10 mouse cellular contexts compared by ENCODE assay signal in the genomic region with DNA sequence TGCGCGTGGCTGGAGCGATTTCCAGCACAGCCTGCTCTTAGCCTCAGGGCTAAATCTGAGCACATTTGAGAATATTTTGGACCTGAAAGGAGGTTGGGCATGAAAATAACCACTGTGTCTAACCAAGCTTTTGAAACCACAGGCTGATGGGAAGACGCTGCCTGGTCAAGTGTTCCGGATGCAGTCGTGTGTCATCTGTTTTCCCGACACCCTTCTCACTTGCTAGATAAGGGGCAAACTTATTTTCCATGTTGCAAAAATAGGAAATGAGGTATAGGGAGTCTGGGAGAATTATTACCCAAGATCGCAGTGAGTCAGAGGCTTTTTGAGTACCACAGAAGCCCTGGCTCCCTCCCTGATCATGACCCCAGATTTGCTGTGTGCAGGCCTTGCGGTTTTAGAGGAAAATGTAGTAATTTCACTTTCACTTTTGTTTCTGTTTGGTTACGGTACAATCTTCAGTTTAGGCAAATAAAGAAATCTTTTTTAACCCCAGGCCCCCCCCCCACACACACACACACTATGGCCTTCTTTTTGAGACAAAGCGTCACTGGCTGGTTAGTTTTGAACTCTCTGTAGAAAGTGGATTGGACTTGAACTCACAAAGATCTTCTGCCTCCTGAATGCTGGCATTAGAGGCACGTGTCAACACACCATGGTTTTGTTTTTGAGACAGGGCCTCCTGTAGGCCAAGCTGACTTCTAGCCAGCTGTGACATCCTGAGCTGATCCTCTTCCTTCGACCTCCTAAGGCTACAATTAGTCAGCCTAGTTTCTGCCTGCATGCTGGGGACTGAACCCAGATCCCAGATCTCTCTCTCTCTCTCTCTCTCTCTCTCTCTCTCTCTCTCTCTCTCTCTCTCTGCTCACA.
DNase-seq lines count a peak whose midpoint lies in the region; ATAC-seq and TF ChIP-seq lines count a peak whose summit lies in the region.
"Had no signal": no experiment of that assay in that cellular context is flagged by ENCODE, and none has a peak within 500 bp of the region (broad histone marks: within the 10 kb centered on the region; RNA-seq: fewer than 3 reads in every experiment).

No protein-coding gene starts in this region.

- no peaks in the 10 kb centered on the region for H3K36me3 ChIP-seq in liver, embryonic 13.5 days
- no peaks in the 10 kb centered on the region for H3K36me3 ChIP-seq in spleen, adult 2 months (ENCODE audit: control insufficient read depth, insufficient read depth, low read length)
- H3K36me3 ChIP-seq in neural tube, embryonic 15.5 days, result no peaks in the 10 kb centered on the region
- H3K36me3 ChIP-seq: G1E; limb, embryonic 13.5 days had no signal

- TF ChIP-seq CTCF in spleen, adult 2 months (IDR thresholded peaks at IDR 0.05; ENCODE audit: extremely low read depth, insufficient read depth, insufficient read length, insufficient replicate concordance), result no peak

- H3K27me3 ChIP-seq in liver, embryonic 13.5 days, result no peaks in the 10 kb centered on the region
- H3K27me3 ChIP-seq in spleen, adult 2 months (ENCODE audit: control insufficient read depth, insufficient read depth, low read length), result no peaks in the 10 kb centered on the region
- H3K27me3 ChIP-seq in neural tube, embryonic 15.5 days (replicated peaks), result no peaks in the 10 kb centered on the region
- H3K27me3 ChIP-seq: limb, embryonic 13.5 days had no signal

- peak; percentile 78 for DNase-seq in adrenal gland, adult 2 months
- no peak for DNase-seq in adrenal gland, postnatal 25 days
- DNase-seq in ES-CJ7 (ENCODE audit: low read depth, low spot score), result peak; percentile 41
- DNase-seq in liver, embryonic 13.5 days, result no peak
- DNase-seq in spleen, adult 2 months (ENCODE audit: low read depth in 1 of 2, low spot score in 2 of 2), result peak; percentile 16 to 65
- no peak for DNase-seq in gastrocnemius, adult 8-10 months (ENCODE audit: low spot score in 2 of 2)

- 27% methylated on average over 13 of the region's 13 CpGs for WGBS in liver, embryonic 13.5 days (ENCODE audit: insufficient replicate concordance)
- 5% methylated on average over 13 of the region's 13 CpGs for WGBS in spleen, adult 2 months
- 78% methylated on average over 13 of the region's 13 CpGs for WGBS in neural tube, embryonic 15.5 days

- peak; percentile 74 for ATAC-seq in erythroblast, adult 5-6 weeks (replicated peaks; ENCODE audit: low FRiP score, poor library complexity, severe bottlenecking)
- peak; percentile 49; the same call in 1 of the 2 replicates for ATAC-seq in liver, embryonic 13.5 days (ENCODE audit: low read depth)
- no peak for ATAC-seq in neural tube, embryonic 15.5 days (ENCODE audit: low FRiP score)

- H3K9me3 ChIP-seq in liver, embryonic 13.5 days (replicated peaks), result no peaks in the 10 kb centered on the region
- no peaks in the 10 kb centered on the region for H3K9me3 ChIP-seq in neural tube, embryonic 15.5 days (replicated peaks)
- H3K9me3 ChIP-seq: G1E; limb, embryonic 13.5 days had no signal

- H3K4me3 ChIP-seq in liver, embryonic 13.5 days (replicated peaks), result peak overlapping the region; percentile 37
- H3K4me3 ChIP-seq in spleen, adult 2 months (ENCODE audit: extremely low read depth, insufficient read depth, insufficient read length), result peak overlapping the region; percentile 46
- H3K4me3 ChIP-seq in neural tube, embryonic 15.5 days (replicated peaks), result no peak overlapping the region
- H3K4me3 ChIP-seq: limb, embryonic 13.5 days had no signal

- peak overlapping the region; percentile 62 for H3K4me2 ChIP-seq in liver, embryonic 13.5 days
- H3K4me2 ChIP-seq in neural tube, embryonic 15.5 days, result no peak overlapping the region
- H3K4me2 ChIP-seq: limb, embryonic 13.5 days had no signal

- peak overlapping the region; percentile 53 for H3K9ac ChIP-seq in liver, embryonic 13.5 days
- no peak overlapping the region for H3K9ac ChIP-seq in neural tube, embryonic 15.5 days (replicated peaks)
- H3K9ac ChIP-seq: limb, embryonic 13.5 days had no signal

- no peak for TF ChIP-seq POLR2A in spleen, adult 2 months (IDR thresholded peaks at IDR 0.05; ENCODE audit: low read depth, low read length)

- H3K27ac ChIP-seq in liver, embryonic 13.5 days, result peak overlapping the region; percentile 43
- peak overlapping the region; percentile 71 for H3K27ac ChIP-seq in spleen, adult 2 months (ENCODE audit: insufficient read depth, low read length)
- no peak overlapping the region for H3K27ac ChIP-seq in neural tube, embryonic 15.5 days (replicated peaks)

- peaks cover 29% of the 10 kb centered on the region for H3K4me1 ChIP-seq in liver, embryonic 13.5 days (replicated peaks)
- peaks cover 15% of the 10 kb centered on the region for H3K4me1 ChIP-seq in spleen, adult 2 months (ENCODE audit: control insufficient read depth, insufficient read depth, insufficient read length)
- H3K4me1 ChIP-seq in neural tube, embryonic 15.5 days, result no peaks in the 10 kb centered on the region

Comparison
In these comparisons a context has a peak if more than half of its experiments do, and no peak if none do; other contexts are left out.
1. DNase-seq: peak in adrenal gland, adult 2 months (single experiment), ES-CJ7 (single experiment) and spleen, adult 2 months (2 of 2); none in adrenal gland, postnatal 25 days (single experiment), liver, embryonic 13.5 days (single experiment) and gastrocnemius, adult 8-10 months (0 of 2).